Mouse (Mus musculus) forebrain, embryonic 11.5 days (tissue): ENCODE measurements around the gene Frat2. TPM values are rescaled to one million over a fixed set of nuclear protein-coding genes. Genes with fewer than 3 reads are reported as not detected.
A peak's percentile ranks its signal among the peaks of the same experiment; 100 is the strongest.
"Not testable (repeated sequence)": the region's sequence is repeated elsewhere in the genome, so short reads cannot be mapped to it uniquely, and the experiment has no call there.

Source experiments
- ATAC-seq: fragments of 200-750 bp; cut with Nextera tagmentation; replicated peaks from 2 replicates; pipeline ENCODE4 v1.8.0; 2017; ENCODE audit warnings: moderate TSS enrichment; ENCODE audit not compliant: low FRiP score
- DNase-seq: peaks from one replicate; pipeline ENCODE4 v3.0.0-alpha.2; 2017; ENCODE audit warnings: low spot score
- H3K27ac ChIP-seq: fragments of 300-500 bp; sonication (generic); 2 replicates; pipeline ENCODE4 v1.5.1; 2014; ENCODE audit warnings: low read depth, low read length
- H3K27me3 ChIP-seq: fragments of 300-500 bp; sonication (generic); 2 replicates; pipeline ENCODE4 v1.6.1; 2014; ENCODE audit warnings: mild to moderate bottlenecking, low read length, mixed read lengths; ENCODE audit not compliant: control insufficient read depth, insufficient read depth
- H3K36me3 ChIP-seq: fragments of 300-500 bp; sonication (generic); 2 replicates; pipeline ENCODE4 v1.6.1; 2014; ENCODE audit warnings: mild to moderate bottlenecking, low read length, moderate library complexity, mixed read lengths; ENCODE audit not compliant: control insufficient read depth, insufficient read depth
- H3K4me1 ChIP-seq: fragments of 300-500 bp; sonication (generic); replicated peaks from 2 replicates; pipeline ENCODE4 v1.6.1; 2014; ENCODE audit warnings: low read length, mixed read lengths; ENCODE audit not compliant: control insufficient read depth, insufficient read depth
- H3K4me2 ChIP-seq: fragments of 300-500 bp; sonication (generic); 2 replicates; pipeline ENCODE4 v1.6.1; 2014; ENCODE audit warnings: low read depth, mild to moderate bottlenecking, low read length, moderate library complexity, mixed read lengths; ENCODE audit not compliant: severe bottlenecking
- H3K4me3 ChIP-seq: fragments of 300-500 bp; sonication (generic); 2 replicates; pipeline ENCODE4 v1.5.1; 2014; ENCODE audit warnings: low read depth, low read length
- H3K9ac ChIP-seq: fragments of 300-500 bp; sonication (generic); 2 replicates; pipeline ENCODE4 v1.6.1; 2014; ENCODE audit warnings: low read length
- H3K9me3 ChIP-seq: fragments of 300-500 bp; sonication (generic); 2 replicates; pipeline ENCODE4 v1.6.1; 2016; ENCODE audit warnings: low read length, mixed read lengths; ENCODE audit not compliant: control insufficient read depth
- WGBS: fragments of 180-500 bp; shearing (Covaris S2); extraction: QIAGEN DNeasy Blood & Tissue Kit; methylation state at CpG from one replicate; pipeline ENCODE4 v1.1.7; 2014; 5-methylcytosine and 5-hydroxymethylcytosine counted together
- polyA plus RNA-seq: library from polyadenylated mRNA; unstranded; fragments of >200 nt; fragmentation: Nextera tagmentation; extraction: Ambion mirVana; gene quantifications from 2 replicates; pipeline ENCODE4 v1.2.1, GENCODE M21; 2014

Gene Frat2
- polyA plus RNA-seq, 1 experiment from 2014 or later: 10.4 TPM

GRCm38 (mm10) chr19:41872285-41872684 is 24.4 kb upstream of the Frat2 start:
- WGBS: 90% methylated on average over 2 of the region's 2 CpGs
- H3K36me3 ChIP-seq: no peaks in the 10 kb centered on the region; the same call in 1 of the 2 replicates
- no peaks in the 10 kb centered on the region for H3K4me1 ChIP-seq
- H3K4me2 ChIP-seq: no peak overlapping the region
- H3K9me3 ChIP-seq: no peaks in the 10 kb centered on the region
- H3K9ac ChIP-seq: no peak overlapping the region
- no peak overlapping the region for H3K27ac ChIP-seq
- H3K4me3 ChIP-seq: no peak overlapping the region
- no peak for ATAC-seq
- DNase-seq: no peak
- H3K27me3 ChIP-seq: no peaks in the 10 kb centered on the region

GRCm38 (mm10) chr19:41869946-41870345 is 22.0 kb upstream of the Frat2 start:
- H3K27me3 ChIP-seq, H3K9ac ChIP-seq, H3K4me2 ChIP-seq, H3K4me3 ChIP-seq, DNase-seq, H3K4me1 ChIP-seq, ATAC-seq, H3K9me3 ChIP-seq, H3K36me3 ChIP-seq, H3K27ac ChIP-seq: not testable (repeated sequence)
- 89% methylated on average over 5 of the region's 5 CpGs for WGBS

- 91% methylated on average over 5 of the region's 5 CpGs for WGBS
- DNase-seq (no peak), ATAC-seq (no peak)
Measured at GRCm38 (mm10) chr19:41869296-41869695, 21.4 kb upstream of the Frat2 start.

DNA sequence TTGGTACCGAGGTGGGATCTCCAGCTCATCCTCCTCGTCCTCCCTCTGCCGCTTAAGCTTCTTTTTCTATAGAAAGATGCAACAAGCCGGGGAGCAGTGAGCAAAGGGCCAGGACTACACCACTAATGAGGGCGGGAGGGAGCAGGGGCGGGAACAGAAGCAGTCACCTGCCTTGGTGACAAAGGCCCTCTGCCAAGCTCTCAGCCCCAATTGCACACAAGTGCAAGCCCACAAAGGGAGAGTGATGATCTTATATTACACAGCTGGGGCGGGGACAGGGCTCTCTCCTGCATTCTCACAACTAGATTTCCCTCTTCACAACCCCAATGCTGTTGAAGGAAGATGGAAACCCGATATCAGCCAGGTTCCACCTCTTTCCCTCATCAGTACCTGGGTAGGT is 18.8 kb upstream of the Frat2 start:
- Histone ChIP-seq H3K4me1 (no peaks in the 10 kb centered on the region), H3K9ac (no peak overlapping the region), H3K27me3 (no peaks in the 10 kb centered on the region), H3K4me2 (no peak overlapping the region), H3K36me3 (no peaks in the 10 kb centered on the region; the same call in 1 of the 2 replicates), H3K27ac (no peak overlapping the region), H3K4me3 (no peak overlapping the region), H3K9me3 (no peaks in the 10 kb centered on the region)
- ATAC-seq: no peak
- DNase-seq: no peak
- 87% methylated on average over 8 of the region's 8 CpGs for WGBS

More at GRCm38 (mm10) chr19:41869296-41869695, 21.4 kb upstream of the Frat2 start:
- H3K36me3 ChIP-seq: no peaks in the 10 kb centered on the region; the same call in 1 of the 2 replicates
- H3K27ac ChIP-seq: no peak overlapping the region
- H3K9ac ChIP-seq: no peak overlapping the region
- H3K4me1 ChIP-seq: no peaks in the 10 kb centered on the region
- H3K27me3 ChIP-seq: no peaks in the 10 kb centered on the region
- no peak overlapping the region for H3K4me3 ChIP-seq
- H3K9me3 ChIP-seq: no peaks in the 10 kb centered on the region
- H3K4me2 ChIP-seq: no peak overlapping the region

DNA sequence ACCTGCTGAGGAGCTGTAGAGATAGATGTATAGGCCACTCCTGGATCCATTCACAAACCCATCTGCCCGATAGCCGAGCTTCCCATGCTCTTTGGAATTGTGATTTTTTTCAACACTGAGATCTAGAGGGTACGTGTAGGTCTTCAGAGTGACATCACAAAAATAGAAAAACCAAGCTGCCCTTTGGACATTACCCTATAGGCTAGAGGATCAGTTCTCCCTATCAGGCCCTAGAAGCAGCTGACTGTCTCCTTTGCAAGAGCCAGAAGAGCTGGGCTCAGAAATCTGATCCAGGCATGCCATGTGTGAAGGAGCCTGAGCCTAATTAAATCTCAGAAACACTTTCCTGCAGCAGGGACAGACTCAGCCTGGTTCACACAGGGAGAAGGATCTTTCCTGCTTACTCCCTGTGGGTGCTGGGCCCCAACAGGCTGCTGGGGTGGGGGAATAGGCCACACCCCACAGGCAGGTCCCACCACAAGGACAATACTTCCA is 9.9 kb upstream of the Frat2 start:
- DNase-seq: no peak
- no peak overlapping the region for H3K4me2 ChIP-seq
- ATAC-seq: no peak
- H3K27me3 ChIP-seq: no peaks in the 10 kb centered on the region
- no peaks in the 10 kb centered on the region; the same call in 1 of the 2 replicates for H3K36me3 ChIP-seq
- no peaks in the 10 kb centered on the region for H3K9me3 ChIP-seq
- 77% methylated on average over 3 of the region's 3 CpGs for WGBS
- no peak overlapping the region for H3K9ac ChIP-seq
- no peak overlapping the region for H3K4me3 ChIP-seq
- no peaks in the 10 kb centered on the region for H3K4me1 ChIP-seq
- H3K27ac ChIP-seq: no peak overlapping the region

DNA sequence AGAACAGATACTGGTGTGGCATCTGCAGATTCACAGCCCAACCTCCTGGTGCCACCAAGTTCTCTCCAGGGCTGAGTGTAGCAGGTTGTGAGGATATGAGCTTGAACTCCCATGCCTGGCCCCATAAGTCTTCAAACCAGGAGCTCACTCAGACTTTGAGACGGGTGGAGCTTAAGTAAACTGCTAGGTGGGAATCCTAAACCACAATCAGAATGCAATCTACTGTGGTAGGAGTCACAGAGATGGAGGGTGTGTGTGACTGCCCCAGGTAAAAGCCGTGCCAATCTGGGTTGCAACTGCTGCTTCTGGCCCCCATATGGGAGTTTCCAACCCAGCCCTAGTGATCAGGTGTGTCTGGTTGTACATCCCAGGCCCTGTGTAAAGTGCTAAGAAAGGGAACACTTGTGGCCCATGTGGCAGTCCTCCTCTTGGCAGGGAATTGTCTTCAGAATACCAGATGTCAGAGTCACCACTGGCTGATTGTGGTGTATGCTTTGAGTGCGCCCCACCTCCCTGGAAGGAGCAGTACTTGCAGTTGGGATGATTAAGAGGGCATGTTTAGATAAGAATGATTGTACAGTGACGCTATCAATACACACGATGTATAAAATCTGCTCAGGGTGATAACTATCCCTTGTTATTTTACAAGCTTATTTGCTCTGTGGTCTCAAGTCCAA is 9.3 kb upstream of the Frat2 start:
- Histone ChIP-seq H3K36me3 (no peaks in the 10 kb centered on the region; the same call in 1 of the 2 replicates), H3K4me1 (no peaks in the 10 kb centered on the region), H3K4me3 (no peak overlapping the region), H3K4me2 (no peak overlapping the region), H3K9ac (no peak overlapping the region), H3K27ac (no peak overlapping the region), H3K27me3 (no peaks in the 10 kb centered on the region), H3K9me3 (no peaks in the 10 kb centered on the region)
- no peak for ATAC-seq
- no peak for DNase-seq
- 91% methylated on average over 5 of the region's 5 CpGs for WGBS

GRCm38 (mm10) chr19:41852423-41852822 is 4.5 kb upstream of the Frat2 start:
- no peak overlapping the region for H3K9ac ChIP-seq
- H3K36me3 ChIP-seq: no peaks in the 10 kb centered on the region
- H3K4me2 ChIP-seq: no peak overlapping the region
- no peak for ATAC-seq
- H3K27me3 ChIP-seq: no peaks in the 10 kb centered on the region
- DNase-seq: no peak
- no peak overlapping the region for H3K27ac ChIP-seq
- WGBS: 91% methylated on average over 4 of the region's 4 CpGs
- no peak overlapping the region for H3K4me3 ChIP-seq
- H3K4me1 ChIP-seq: peaks cover 22% of the 10 kb centered on the region; the same call in 1 of the 2 replicates
- no peaks in the 10 kb centered on the region for H3K9me3 ChIP-seq

DNA sequence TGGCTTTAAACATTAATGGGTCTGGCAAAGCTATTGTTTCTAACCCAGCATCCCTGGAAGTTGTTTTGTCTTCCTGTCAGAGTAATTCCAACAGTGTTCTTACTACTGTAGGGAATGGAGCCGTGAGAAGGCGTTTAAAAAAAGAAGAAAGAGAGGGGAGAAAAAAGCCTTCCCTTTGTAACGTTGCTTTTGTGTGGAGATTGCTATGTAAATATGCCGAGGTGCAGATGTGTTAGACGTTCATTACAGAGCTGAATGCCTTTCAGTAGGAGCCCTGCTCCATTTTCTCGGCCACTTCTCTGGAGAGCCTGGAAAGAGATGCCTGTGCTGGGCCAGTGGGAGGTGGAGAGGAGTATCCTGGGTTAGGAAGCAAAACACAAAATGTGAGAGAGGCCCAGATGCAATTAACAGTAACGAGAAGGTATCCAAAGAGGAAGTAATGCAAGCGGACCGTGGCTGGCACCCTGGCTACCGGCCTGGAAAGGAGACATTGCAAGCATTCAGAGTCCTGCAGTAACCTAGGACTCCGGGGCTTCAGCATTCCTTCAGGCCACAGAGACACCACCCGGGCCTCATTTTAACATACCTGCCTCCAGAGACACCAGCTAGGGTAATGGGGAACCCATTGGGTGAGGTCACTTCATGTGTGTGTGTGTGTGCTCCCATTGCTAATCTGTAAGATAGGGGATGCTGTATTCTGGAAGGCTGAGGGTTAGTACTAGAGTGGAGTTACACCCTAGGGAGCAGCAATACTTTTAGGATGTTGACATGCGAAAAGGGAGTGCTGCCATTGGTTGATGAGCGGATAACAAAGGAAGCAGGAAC is 3.0 kb upstream of the Frat2 start:
- no peak overlapping the region for H3K4me3 ChIP-seq
- peak overlapping the region; percentile 42 for H3K9ac ChIP-seq

More for the DNA sequence above, 3.0 kb upstream of the Frat2 start:
- ATAC-seq: peak; percentile 20; the same call in 1 of the 2 replicates
- WGBS: 12% methylated on average over 14 of the region's 14 CpGs
- Histone ChIP-seq H3K36me3 (no peaks in the 10 kb centered on the region), H3K9me3 (no peaks in the 10 kb centered on the region), H3K27ac (peak overlapping the region; percentile 80), H3K4me1 (peaks cover 25% of the 10 kb centered on the region; the same call in 1 of the 2 replicates), H3K4me2 (peak overlapping the region; percentile 41), H3K27me3 (no peaks in the 10 kb centered on the region)
- DNase-seq: peak; percentile 59
